Mouse (Mus musculus): ENCODE results near the gene Ahctf1.
"Not testable (repeated sequence)": the region's sequence is repeated elsewhere in the genome, so short reads cannot be mapped to it uniquely, and the experiment has no call there.

Gene Ahctf1

GRCm38 (mm10) chr1:179804140-179804881, 831 bp upstream of the Ahctf1 start:
- DNase-seq: no peak

GRCm38 (mm10) chr1:179802610-179803512, 619 bp downstream of the Ahctf1 start, which contains the start of gene Gm10518:
TSS of gene Gm10518 (plus strand) at chr1:179803376.
- peak; percentile 70 to 80 for DNase-seq

- DNase-seq: no peak
Measured at GRCm38 (mm10) chr1:179798794-179799193, 4.7 kb downstream of the Ahctf1 start.

- no peak for DNase-seq
Measured at GRCm38 (mm10) chr1:179787281-179787680, 16.2 kb downstream of the Ahctf1 start.

GRCm38 (mm10) chr1:179785502-179785901, 18.0 kb downstream of the Ahctf1 start:
- DNase-seq: no peak

- no peak for DNase-seq
Measured at GRCm38 (mm10) chr1:179784098-179784497, 19.4 kb downstream of the Ahctf1 start.

- DNase-seq: no peak
Measured at GRCm38 (mm10) chr1:179776831-179777230, 26.6 kb downstream of the Ahctf1 start.

- DNase-seq: no peak
Measured at GRCm38 (mm10) chr1:179760553-179760952, 42.9 kb downstream of the Ahctf1 start.

GRCm38 (mm10) chr1:179760086-179760485, 43.4 kb downstream of the Ahctf1 start:
- no peak for DNase-seq

GRCm38 (mm10) chr1:179756477-179756876, 47.0 kb downstream of the Ahctf1 start:
- DNase-seq: no peak

- no peak for DNase-seq
Measured at GRCm38 (mm10) chr1:179753006-179753405, 50.5 kb downstream of the Ahctf1 start.

GRCm38 (mm10) chr1:179752276-179752675, 51.2 kb downstream of the Ahctf1 start:
- DNase-seq: no peak

GRCm38 (mm10) chr1:179745171-179745570, 58.3 kb downstream of the Ahctf1 start, which contains the start of gene Kif28:
TSS of gene Kif28 (minus strand) at chr1:179745271.
- DNase-seq: no peak

GRCm38 (mm10) chr1:179743593-179744193, 59.8 kb downstream of the Ahctf1 start:
- DNase-seq: no peak

GRCm38 (mm10) chr1:179736483-179736882, 67.0 kb downstream of the Ahctf1 start:
- no peak for DNase-seq

GRCm38 (mm10) chr1:179734500-179735474, 68.7 kb downstream of the Ahctf1 start:
- DNase-seq: peak; percentile 76 to 77

GRCm38 (mm10) chr1:179731391-179731790, 72.1 kb downstream of the Ahctf1 start:
- DNase-seq: no peak

- no peak for DNase-seq
Measured at GRCm38 (mm10) chr1:179728661-179729060, 74.8 kb downstream of the Ahctf1 start.

- DNase-seq: no peak
Measured at GRCm38 (mm10) chr1:179722811-179723469, 80.5 kb downstream of the Ahctf1 start.

- no peak for DNase-seq
Measured at GRCm38 (mm10) chr1:179715786-179716185, 87.7 kb downstream of the Ahctf1 start.

- not testable (repeated sequence) for DNase-seq
Measured at GRCm38 (mm10) chr1:179715289-179715688, 88.2 kb downstream of the Ahctf1 start.

Measured in kidney, postnatal 4 days (tissue).